Mouse (Mus musculus) right cerebral cortex, adult 18-20 months (tissue): ENCODE measurements around the gene Myo1c.

Experiments used
- DNase-seq: peaks from one replicate; pipeline ENCODE4 v3.0.0; 2022; ENCODE audit warnings: mixed read lengths

The Myo1c gene

DNA sequence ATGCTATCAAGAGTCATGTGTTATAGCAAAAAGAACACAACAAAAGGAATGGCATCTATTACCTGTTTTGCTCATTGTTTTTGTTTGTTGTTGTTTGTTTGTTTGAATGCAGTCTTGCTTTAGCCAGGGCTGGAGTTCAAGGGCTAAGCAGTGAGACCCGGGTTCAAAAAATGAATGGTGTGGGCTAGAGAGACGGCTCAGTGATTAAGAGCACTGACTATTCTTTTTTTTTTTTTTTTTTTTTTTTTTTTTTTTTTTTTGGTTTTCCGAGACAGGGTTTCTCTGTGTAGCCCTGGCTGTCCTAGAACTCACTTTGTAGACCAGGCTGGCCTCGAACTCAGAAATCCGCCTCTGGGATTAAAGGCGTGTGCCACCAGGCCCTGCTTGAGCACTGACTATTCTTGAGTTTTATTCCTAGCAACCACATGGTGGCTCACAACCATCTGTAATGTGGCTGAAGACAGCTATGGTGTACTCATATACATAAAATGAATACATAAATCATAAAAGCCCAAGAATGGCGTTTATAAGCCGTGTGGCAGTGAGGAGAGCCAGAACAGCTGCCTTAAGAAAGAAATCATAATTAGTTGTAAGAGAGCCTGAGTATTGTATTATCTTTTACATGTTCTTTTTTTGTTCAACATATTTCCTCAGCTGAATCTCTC, 66.5 kb downstream of the Myo1c start:
- no peak for DNase-seq

DNA sequence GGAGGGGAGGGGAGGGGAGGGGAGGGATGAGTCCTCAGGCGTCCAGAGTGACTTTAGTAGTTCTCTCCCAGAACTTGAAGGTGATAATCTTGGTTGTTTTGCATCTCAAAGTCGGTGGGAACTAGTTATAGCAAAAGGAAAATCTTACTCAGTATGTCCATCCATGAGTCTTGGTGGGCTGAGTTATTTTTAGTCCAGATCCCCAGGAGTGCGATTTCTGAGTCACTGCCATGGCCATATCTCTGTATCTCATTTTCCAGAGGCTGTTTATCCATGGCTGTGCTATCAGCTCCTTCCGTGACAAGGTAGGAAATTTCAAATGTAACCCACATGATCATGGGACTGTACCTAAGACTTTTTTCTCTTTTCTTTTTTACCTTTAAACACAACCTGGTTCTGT, 72.0 kb downstream of the Myo1c start:
- no peak for DNase-seq
